Mouse (Mus musculus) large intestine, adult 2 months (tissue): Measurements from ENCODE around the gene Psrc1. TPM values are rescaled to one million over a fixed set of nuclear protein-coding genes. Genes with fewer than 3 reads are reported as not detected.

Experiments
- DNase-seq: peaks from one replicate; pipeline ENCODE4 v3.0.0-alpha.2; 2012; ENCODE audit warnings: low read depth, low spot score
- WGBS: fragments of 180-500 bp; shearing (Covaris S2); methylation state at CpG from one replicate; pipeline ENCODE4 v1.1.7; 2018; 5-methylcytosine and 5-hydroxymethylcytosine counted together
- polyA plus RNA-seq: library from polyadenylated mRNA; depleted of rRNA; stranded (reverse); fragments of >200 nt; gene quantifications from 2 replicates; pipeline ENCODE4 v1.2.3, GENCODE M21; 2012

The Psrc1 gene
- polyA plus RNA-seq, 1 experiment, result 7.0 TPM

DNA sequence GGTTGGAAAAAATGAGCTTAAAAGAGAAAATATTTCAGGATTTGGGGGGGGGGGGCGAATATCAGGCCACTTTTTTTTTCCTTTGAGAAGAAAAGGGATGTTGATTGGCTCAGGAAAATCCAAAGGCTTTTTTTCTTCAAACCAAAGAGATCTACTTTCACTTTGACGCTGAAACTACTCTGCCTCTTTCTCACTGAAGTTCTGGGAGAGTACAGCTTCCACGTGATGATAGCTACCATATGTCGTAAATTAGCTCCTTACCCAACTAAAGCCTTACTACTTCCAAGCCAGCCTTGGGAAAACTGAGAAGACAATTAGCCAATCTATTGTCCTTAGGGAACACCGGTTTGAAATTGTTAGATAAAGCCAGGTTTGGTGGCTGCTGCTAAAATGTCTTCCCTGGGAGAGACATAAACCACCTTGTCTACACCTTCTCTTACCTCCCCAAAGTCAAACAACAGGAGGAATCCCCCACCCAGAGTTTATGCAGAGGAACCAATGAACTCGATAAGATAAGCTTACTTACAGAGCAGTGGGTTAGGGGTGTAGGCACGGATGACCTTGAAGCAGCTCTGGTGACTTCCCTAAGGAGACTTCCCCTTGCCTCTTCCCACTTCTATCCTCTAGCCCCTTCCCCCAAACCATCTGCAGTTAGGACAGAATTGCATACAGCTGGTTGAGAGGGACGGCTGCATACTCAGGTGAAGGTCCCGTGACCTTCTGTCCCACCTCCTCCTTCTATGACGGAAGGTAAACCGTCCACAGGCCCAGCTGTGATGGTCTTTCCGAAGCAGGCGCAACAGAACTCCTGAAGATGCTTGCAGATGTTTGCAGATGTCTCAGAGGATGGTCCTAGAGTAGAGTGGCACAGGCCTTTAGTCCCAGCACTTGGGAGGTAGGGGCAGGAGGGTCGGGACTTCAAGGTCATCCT is 1.4 kb upstream of the Psrc1 start:
- DNase-seq, result no peak
- WGBS, result 62% methylated on average over 14 of the region's 14 CpGs

DNA sequence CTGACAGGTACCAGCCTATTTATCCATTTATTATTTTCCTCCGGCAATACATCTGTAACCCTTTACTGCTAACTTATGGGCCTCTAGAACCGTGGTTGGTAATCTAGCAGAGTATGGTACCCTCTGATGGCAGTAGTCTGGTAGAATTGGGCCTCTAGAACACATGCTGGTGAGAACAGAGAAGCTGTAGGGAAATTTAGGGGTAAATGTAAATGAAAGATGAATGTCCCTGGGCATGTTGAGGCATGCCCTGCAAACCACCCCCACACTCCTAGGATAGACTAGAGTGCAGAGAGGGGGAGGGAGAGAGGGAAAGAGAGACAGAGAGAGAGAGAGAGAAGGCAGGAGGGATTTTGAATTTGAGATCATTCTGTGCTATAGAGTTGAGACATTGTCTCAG is 786 bp downstream of the Psrc1 start:
- 31% methylated on average over 2 of the region's 2 CpGs for WGBS
- DNase-seq, result no peak

DNA sequence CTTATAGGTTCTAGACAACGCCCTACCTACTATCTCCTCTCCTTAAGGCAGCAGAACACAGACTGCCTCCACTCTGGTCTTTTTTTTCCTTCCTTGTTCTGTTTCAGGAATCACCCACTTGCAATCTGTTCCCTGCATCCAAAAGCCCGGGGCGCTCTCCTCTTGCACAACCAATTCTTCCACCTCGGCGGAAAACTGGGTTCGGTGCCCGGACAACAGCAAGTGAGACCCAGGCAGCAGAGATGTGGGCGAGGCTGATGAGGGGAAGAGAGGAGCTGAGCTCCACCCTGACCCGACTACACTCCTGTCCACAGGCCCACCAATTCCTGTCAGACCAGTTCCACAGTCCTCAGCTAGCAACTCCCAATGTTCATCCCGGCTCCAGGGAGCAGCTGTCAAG is 2.5 kb downstream of the Psrc1 start:
- WGBS, result 42% methylated on average over 10 of the region's 10 CpGs
- DNase-seq, result no peak

DNA sequence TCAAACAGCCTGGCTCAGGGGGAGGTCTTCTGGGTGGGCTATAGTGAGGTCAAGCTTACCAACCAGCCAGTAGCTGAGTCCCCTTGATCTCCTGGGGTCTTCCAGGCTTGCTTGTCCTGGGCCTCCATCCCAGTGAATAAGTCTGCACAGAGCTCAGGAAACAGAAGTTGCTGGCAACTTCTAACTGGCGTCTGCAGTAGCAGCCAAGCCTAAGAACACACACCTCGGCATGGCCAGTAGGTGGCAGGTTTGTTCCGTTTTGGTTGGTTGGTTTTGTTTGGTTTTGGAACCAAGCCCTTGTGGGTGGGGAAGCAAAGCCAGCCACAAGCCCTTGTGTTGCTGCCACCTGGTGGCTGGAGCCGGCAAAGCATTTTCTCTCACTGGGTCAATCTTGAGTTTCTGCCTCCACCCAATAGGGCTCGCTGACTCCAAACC is 5.5 kb downstream of the Psrc1 start:
- peak; percentile 98 for DNase-seq
- WGBS, result under 1% methylated on average over 5 of the region's 5 CpGs

DNA sequence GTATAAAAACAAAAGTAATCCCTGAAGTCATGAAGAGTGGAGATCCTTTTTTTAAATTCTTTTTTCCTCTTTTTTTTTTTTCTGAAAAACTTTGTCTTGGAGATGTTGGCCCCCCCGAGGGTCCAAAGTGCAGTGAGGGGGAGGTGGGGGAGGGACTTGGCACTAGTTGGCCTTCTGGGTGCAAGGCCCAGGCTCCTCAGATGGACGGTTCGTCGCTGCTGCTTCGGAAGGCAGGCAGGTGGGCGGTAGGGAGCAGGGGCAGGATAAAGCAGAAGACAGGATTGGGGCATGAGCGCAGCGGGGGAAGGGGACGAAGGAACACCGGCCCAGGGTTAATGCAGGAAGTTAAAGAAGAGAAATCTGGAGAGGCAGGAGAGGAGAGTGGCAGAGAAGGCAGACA is 8.7 kb downstream of the Psrc1 start:
- WGBS, result 37% methylated on average over 10 of the region's 10 CpGs
- no peak for DNase-seq

DNA sequence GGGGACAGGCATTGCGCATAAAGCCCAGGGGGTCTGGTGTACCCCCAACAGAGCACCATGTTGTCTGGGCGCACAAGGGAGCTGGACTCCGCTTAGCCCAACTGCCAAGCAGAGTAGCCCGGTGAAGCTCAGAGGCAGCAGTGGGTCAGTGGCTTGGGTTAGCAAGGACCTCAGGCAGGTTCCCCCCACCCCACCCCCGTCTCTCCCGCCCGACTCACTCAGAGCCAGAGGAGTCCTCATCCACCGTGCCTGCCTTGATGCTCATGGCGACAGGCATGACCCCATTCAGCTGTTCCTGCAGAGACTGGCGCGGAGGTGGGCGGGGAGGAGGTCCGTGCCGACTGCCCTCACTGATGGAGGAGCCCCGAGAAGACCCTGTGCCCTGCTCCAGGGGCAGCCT is 9.2 kb downstream of the Psrc1 start:
- 79% methylated on average over 15 of the region's 15 CpGs for WGBS

DNA sequence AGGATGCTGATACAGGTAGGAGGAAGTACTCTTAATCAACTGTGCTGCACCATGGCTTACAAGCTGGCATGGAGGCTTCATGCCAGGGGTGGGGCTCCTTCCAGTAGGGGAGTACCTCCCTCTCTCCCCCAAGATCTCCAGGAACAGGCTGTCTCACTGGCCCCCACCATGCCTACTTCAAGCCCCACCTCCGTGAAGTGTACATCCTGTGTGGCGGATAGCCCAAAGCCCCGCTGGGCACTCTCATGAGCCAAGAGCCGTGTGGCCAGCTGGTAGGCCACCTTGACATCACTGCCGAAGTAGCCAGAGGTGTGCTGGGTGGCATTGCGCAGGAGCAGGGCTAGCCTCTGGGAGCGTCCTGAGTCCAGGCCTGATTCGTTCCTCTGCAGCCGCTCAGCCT is 14.6 kb downstream of the Psrc1 start:
- DNase-seq, result no peak
- 90% methylated on average over 9 of the region's 9 CpGs for WGBS

More for the DNA sequence above, 9.2 kb downstream of the Psrc1 start:
- DNase-seq, result no peak

DNA sequence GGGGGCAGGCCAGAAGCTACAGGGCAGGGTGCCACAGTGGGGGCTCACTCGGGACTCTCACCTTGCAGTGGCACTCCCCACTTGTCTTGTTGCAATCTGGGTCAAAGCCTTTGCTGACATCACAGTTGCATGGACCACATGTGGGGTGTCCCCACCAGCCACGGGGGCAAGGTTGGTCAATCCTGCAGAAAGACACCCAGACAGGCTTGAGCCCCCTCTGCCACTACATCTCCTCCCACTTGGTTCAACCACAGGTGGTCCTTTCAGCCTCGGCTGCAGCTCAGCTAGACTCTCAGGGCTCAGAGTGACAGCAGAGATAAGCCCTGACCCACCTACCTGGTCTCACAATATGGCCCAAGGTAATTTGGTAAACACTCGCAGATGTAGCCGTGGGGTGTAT is 16.8 kb downstream of the Psrc1 start:
- WGBS, result 88% methylated on average over 5 of the region's 5 CpGs
- DNase-seq, result no peak

DNA sequence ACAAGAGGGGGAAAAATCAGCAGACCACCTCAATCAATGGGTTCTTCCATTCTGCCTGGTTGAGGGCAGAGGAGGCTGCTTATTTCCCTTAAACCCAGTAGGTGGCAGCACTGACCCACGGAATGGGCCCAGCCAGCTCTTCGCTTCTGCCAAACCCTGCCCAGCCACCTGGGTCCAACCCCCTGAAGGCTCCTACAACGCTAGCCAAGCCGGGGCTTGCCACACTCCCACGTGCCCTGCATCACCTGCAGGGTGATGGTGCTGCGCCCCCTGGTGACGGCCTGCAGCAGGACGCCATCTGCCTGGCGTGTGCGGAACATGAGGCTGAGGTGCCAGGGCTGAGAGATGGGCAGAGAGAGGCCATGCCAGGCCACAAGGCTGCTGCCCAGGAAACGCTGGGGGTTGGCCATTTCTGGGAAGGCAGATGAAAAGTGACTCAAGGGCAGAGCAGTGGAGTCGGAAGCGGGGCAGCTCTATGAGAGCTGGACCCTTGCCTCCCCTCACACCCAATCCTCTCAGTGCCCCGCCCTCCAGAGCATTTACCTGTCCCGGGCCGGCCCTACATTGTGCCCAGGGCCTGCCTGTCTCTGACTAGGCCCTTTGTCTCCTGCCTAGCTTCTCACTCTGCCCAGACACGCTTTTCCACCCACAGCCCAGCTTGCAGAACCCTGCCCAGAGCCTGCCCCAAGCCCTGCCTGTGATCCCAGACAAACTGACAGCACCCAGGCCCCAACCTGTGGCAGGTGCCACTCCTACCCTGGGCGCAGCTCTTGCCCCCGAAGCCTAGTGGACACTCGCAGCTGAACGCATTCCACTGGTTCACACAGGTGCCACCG is 18.3 kb downstream of the Psrc1 start:
- peak; percentile 64 for DNase-seq
- WGBS, result 23% methylated on average over 22 of the region's 22 CpGs

DNA sequence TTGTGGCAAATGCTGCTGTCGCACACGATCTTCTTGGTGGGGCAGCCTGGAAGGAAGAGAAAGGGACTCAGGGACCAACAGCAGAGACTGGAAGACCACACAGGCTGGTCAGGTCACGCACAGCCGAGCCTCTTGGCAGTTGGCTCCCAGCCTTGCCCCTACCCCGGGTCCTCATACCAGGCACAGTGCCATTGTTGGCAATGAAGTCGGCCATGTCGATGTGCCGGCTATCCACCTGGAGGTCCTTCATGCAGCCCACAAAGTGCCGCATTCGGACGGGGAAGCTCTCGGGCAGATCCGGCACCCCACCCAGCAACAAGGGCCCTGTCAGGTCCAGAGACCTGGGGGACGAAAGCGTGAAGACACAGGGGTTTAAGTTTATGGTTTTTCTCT is 18.9 kb downstream of the Psrc1 start:
- 91% methylated on average over 15 of the region's 15 CpGs for WGBS

DNA sequence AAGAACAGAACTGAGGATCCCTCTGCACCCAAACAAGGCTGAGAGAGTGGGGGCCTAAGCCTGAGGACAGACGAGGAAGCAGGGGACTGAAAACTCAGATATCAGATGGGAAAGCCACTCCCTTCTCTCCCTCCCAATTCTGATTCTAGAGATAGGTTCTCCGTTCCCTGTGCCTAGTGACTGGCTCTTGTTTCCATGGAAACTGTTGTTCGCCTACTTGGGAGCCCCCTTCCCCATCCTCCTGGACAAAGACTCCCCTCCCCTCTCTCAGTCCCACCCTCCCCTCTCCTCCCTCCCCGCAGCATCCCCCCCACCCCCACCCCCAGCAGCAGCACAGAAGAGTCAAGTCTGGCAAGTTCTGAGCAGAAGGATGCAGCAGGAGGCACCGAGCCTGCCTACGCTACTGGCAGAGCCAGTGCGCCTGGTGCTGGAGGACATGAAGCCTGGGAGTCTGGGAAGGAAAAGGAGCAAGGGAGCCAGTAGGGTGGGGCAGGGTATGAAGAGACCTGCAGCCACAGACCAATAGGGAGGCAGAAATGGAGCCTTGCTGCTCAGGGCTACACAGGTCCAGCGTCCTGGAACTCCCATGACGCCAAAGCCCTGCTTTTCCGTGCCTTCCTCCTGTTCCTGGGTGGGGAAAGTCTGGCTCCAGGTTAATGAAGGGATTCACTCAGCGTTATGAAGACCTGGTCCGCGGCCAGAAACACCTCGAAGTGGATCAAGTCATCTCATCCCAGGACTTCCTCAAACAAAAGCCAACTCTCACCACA is 22.1 kb downstream of the Psrc1 start:
- WGBS, result 61% methylated on average over 14 of the region's 14 CpGs
- no peak for DNase-seq

More for the DNA sequence above, 18.9 kb downstream of the Psrc1 start:
- no peak for DNase-seq

DNA sequence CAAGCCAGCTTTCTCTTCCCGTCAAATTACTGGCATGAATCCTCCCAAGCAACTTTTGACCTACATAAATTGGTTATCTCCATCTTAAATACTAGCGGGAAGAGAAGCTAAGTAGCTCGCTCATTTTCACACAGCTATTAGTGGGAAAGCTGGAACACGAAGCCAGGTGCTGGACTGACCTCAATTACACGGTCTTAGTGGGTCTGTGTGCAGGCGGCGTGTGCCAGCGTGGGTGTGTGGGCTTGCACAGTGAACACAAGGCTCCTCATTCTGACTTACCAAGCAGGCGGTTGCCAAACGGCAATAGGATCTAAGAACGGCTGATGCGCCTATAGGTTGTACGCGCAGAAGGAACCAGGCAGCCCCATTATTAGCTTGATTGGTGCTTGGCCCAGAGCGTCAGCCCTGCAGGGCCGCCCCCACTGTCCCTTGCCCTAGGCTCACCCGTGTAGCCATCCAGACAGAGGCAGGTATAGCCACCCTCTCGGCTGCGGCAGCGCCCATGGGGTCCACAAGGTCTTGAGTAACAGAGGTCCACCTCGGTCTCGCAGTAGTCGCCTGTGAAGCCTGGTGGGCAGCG is 22.8 kb downstream of the Psrc1 start:
- WGBS, result 90% methylated on average over 24 of the region's 24 CpGs
- no peak for DNase-seq

DNA sequence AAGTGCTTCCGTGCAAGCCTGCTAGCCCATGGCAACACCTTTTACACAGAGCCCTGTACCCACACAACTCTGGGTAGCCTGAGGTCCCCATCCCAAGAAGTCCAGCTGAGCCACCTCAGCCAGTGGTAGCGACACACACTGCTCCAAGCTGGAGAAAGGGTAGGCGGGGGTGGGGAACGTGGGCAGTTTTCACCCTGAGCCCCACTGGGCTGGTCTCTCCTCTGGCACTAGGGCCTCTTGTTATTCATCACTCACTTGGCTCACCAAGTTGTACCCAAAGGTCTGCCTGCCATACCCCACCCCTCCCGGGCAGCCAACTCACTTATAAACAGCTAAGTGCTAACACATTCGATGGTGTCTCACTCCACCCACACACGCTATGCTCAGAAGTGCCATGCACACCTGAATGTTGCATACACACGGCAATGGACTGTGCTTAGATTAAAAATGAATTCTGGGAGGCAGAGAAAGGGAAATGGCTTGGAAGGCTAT is 24.9 kb downstream of the Psrc1 start:
- no peak for DNase-seq
- WGBS, result 88% methylated on average over 8 of the region's 8 CpGs

DNA sequence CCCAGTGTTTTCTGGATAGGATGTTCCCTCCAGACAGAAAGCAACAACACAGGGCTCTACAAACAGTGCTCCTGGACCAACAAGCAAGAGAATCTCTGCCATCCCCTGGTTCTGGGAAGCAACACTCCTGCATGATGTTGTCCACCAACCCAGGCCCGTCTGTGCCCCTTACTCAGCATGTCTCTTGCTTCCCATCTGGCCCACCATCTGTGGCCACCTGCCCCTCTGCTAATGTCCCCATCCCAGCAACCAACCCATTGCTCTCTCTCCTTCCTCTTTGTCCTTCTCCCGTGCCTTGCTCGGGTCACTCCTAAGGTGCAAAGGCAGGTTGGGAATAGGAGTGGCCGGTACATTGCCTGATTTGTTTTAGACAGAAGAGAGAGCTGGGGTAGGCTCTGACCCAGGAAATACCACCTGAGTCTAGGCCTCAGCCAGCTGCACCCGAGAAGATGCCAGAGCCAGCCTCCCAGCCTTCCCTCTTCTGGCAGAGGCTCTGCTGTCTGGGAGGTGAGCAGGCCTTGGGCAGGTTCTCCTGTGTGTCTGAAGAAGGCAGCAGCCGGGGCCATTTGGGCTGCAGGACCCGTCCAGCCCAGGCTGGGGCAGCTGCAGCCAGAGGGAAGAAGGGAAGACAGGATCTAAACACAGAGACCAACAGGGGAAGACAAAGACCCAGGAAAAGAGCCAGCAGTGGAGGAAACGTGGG is 26.2 kb downstream of the Psrc1 start:
- 70% methylated on average over 8 of the region's 8 CpGs for WGBS
- no peak for DNase-seq

DNA sequence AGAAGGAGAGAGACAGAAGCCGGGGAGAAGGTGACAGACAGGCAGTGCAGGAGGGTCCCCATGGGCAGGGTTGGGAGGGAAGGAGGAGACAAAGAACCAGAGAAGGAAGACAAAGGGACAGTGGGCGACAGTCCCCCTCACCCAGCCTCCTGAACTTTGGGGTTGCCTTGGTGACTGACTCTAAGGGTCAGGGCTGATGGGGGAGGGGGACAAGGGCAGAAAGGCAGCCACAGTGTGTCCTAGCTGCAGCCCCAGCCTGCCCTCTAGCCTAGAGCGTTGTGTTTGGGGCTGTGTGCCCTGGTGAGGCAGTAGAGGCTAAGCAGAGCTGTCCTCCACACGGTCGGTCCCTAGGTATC is 26.7 kb downstream of the Psrc1 start:
- no peak for DNase-seq
- WGBS, result 59% methylated on average over 5 of the region's 5 CpGs

DNA sequence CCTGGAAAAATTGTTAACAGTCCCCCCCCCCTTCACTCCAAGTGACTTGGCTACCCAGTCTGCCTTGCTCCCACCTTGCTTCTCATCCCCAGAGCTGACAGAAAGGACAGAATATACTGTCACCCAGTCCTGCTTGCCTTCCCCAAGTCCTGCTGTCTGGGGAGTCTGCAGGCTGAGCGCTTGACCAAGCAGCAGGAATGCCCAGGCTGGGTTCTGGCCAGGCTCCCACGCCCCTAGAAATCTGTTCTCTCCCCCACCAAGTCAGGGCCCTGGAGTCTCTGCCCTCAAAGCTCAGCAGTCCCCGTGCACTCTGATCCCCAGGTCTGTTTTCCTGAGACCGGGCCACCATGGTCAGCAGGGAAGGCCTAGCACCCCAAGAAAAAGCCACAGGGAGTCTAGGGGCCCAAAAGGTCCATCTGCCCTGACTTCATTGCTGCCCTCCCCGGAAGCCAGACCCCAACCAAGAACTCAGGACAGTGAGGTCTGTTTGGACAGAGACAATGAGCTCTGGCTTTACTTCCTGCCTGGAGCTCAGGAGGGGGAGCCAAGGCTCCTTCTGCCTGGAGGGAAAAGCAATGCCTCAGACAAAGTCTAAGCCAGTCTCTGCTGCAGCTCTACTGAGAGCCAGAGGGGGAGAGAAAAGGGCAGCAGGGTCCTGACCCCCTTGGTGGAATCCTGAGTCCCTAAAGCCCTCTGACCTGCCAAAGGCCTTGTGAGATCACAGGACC is 27.6 kb downstream of the Psrc1 start:
- WGBS, result 73% methylated on average over 5 of the region's 5 CpGs
- DNase-seq, result no peak

DNA sequence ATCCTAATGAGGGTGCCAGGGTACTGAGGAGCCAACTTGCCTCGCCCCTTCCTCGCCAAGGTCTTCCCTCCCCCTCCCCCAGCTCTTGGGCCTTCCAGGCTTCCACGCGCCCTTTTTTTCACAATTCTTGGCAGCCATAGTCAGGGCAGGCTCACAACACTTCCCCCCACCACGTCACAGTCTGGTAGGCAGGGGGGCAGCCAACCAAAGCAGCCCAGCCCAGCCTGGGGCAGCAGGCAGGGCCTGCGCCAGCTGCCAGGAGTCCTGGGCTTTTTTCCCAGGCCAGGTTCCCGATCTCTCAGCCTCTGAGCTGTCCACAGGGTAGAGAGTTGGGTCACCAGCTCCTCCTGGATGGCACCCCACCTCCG is 28.1 kb downstream of the Psrc1 start:
- no peak for DNase-seq

DNA sequence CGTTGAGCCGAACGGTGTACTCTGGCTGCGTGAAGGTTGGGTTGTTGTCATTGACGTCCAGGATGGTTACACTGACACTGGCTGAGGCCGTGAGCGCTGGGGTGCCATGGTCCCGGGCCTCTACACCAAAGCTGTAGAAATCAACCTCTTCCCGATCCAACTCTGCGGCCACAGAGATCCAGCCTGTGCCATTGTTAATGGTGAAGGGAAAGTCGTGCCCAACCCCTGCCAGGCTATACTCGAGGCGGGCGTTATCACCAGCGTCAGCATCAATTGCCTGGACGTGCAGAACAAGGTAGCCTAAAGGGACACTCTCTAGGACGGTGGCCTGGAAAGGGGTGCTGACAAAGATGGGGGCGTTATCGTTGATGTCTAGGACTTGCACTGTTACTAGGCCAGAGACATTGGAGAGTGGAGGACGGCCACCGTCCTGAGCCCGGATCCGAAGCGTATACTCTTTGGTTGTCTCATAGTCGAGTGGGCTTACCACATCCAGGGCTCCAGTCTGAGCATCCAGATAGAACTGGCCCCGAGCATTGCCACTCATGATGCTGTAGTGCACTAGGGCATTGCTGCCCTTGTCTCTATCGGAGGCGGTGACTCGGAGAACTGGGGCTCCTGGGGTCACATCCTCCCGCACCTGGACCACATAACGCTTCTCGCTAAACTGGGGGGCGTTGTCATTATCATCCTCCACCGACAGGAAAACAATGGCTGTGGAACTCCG is 30.2 kb downstream of the Psrc1 start:
- 98% methylated on average over 35 of the region's 35 CpGs for WGBS
- no peak for DNase-seq

More for the DNA sequence above, 28.1 kb downstream of the Psrc1 start:
- 72% methylated on average over 8 of the region's 8 CpGs for WGBS
